Comparison of ENCODE assay signal across 8 mouse cellular contexts in the genomic region with DNA sequence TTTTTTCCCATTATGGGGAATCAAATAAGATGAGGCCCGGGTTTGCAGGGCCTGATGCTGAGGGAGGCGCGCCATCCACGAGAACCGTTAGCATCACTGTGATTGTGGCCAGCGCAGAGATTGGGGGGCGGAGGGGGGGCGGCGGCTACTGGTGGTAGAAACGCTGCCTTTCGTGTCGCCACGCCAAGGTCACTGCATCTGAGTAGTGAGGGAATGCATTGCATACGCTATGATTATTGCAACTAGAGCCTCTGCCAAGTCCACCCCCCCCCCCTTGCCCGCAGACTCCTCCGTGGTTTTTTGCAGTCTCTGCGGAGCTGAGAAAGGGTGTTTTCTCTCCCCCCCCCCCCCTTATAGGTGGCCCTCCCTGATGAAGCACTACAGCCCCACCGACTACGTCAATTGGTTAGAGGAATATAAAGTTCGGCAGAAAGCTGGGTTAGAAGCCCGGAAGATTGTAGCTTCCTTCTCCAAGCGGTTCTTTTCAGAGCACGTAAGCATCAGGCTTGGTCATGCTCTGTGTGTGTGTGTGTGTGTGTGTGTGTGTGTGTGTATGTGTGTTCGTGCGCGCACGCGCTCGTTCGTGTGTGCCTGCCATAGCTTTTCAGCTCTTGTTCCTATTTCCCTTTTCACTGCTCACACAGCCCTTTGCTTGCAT. TPM values are rescaled to one million over a fixed set of nuclear protein-coding genes. Genes with fewer than 3 reads are reported as not detected.
DNase-seq lines count a peak whose midpoint lies in the region; ATAC-seq and TF ChIP-seq lines count a peak whose summit lies in the region.

No protein-coding gene starts in this region.

- H3K4me1 ChIP-seq in G1E (ENCODE audit: insufficient read depth, low read depth, low read length) = peaks cover 16% of the 10 kb centered on the region
- peaks cover 16% of the 10 kb centered on the region for H3K4me1 ChIP-seq in embryonic facial prominence, embryonic 15.5 days
- peaks cover 28% of the 10 kb centered on the region for H3K4me1 ChIP-seq in intestine, embryonic 16.5 days (ENCODE audit: control insufficient read depth, insufficient read depth, low read length)
- H3K4me1 ChIP-seq in lung, embryonic 16.5 days (replicated peaks; ENCODE audit: control insufficient read depth, insufficient read depth, low read length) = peaks cover 13% of the 10 kb centered on the region

- peak overlapping the region; percentile 99 for H3K4me3 ChIP-seq in G1E (ENCODE audit: low read depth, low read length)
- H3K4me3 ChIP-seq in embryonic facial prominence, embryonic 15.5 days (replicated peaks) = peak overlapping the region; percentile 99
- H3K4me3 ChIP-seq in intestine, embryonic 16.5 days (ENCODE audit: low read length) = peak overlapping the region; percentile 98
- H3K4me3 ChIP-seq in lung, embryonic 16.5 days (ENCODE audit: low read length) = peak overlapping the region; percentile 94

- H3K9ac ChIP-seq in embryonic facial prominence, embryonic 15.5 days = peak overlapping the region; percentile 95; the same call in 1 of the 2 replicates
- H3K9ac ChIP-seq in intestine, embryonic 16.5 days (ENCODE audit: low read depth, low read length) = peak overlapping the region; percentile 92
- peak overlapping the region; percentile 92 for H3K9ac ChIP-seq in lung, embryonic 16.5 days (ENCODE audit: low read length)

- DNase-seq in heart, adult 18-20 months = peak; percentile 29 to 39
- DNase-seq in heart, adult 9 months (ENCODE audit: low spot score in 2 of 2) = no peak
- no peak for DNase-seq in G1E (ENCODE audit: low spot score)
- DNase-seq in right cerebral cortex, adult 18-20 months = peak; percentile 38
- DNase-seq in urinary bladder, postnatal 36 days (ENCODE audit: low spot score in 2 of 2) = no peak

- WGBS in embryonic facial prominence, embryonic 15.5 days = 7% methylated on average over 29 of the region's 30 CpGs
- 7% methylated on average over 30 of the region's 30 CpGs for WGBS in intestine, embryonic 16.5 days
- WGBS in lung, embryonic 16.5 days = 8% methylated on average over 29 of the region's 30 CpGs

- ATAC-seq in G1E (ENCODE audit: extremely low read depth, insufficient number of reproducible peaks, low FRiP score, poor library complexity, severe bottlenecking) = no peak
- no peak for ATAC-seq in embryonic facial prominence, embryonic 15.5 days (ENCODE audit: insufficient number of reproducible peaks, low FRiP score, low TSS enrichment, low read depth)
- no peak for ATAC-seq in intestine, embryonic 16.5 days
- ATAC-seq in lung, embryonic 16.5 days (ENCODE audit: low read depth) = 0 out of 2 replicates have a peak, but pooled peaks have one; percentile 3

- H3K36me3 ChIP-seq in G1E (replicated peaks) = peaks cover 48% of the 10 kb centered on the region
- peaks cover 20% of the 10 kb centered on the region for H3K36me3 ChIP-seq in embryonic facial prominence, embryonic 15.5 days
- H3K36me3 ChIP-seq in intestine, embryonic 16.5 days (ENCODE audit: control insufficient read depth, insufficient read depth, low read length) = peaks cover 8% of the 10 kb centered on the region; the same call in 1 of the 2 replicates
- H3K36me3 ChIP-seq in lung, embryonic 16.5 days (ENCODE audit: control insufficient read depth, insufficient read depth, low read length) = peaks cover 6% of the 10 kb centered on the region

- 0 out of 2 replicates have a peak, but pooled peaks cover 2% of the 10 kb centered on the region for H3K27me3 ChIP-seq in G1E (ENCODE audit: insufficient read depth, low read length)
- no peaks in the 10 kb centered on the region for H3K27me3 ChIP-seq in embryonic facial prominence, embryonic 15.5 days
- no peaks in the 10 kb centered on the region for H3K27me3 ChIP-seq in intestine, embryonic 16.5 days (replicated peaks; ENCODE audit: control insufficient read depth, insufficient read depth, low read length)
- no peaks in the 10 kb centered on the region for H3K27me3 ChIP-seq in lung, embryonic 16.5 days (ENCODE audit: control insufficient read depth, insufficient read depth, low read depth, low read length)

- peak overlapping the region; percentile 82 for H3K27ac ChIP-seq in embryonic facial prominence, embryonic 15.5 days (replicated peaks)
- peak overlapping the region; percentile 79; the same call in 1 of the 2 replicates for H3K27ac ChIP-seq in intestine, embryonic 16.5 days (ENCODE audit: low read length)
- no peak overlapping the region for H3K27ac ChIP-seq in lung, embryonic 16.5 days (ENCODE audit: low read length)

- TF ChIP-seq CTCF in G1E (IDR thresholded peaks at IDR 0.05; ENCODE audit: low read depth, low read length) = no peak

- H3K4me2 ChIP-seq in embryonic facial prominence, embryonic 15.5 days (replicated peaks) = peak overlapping the region; percentile 77
- peak overlapping the region; percentile 84 for H3K4me2 ChIP-seq in intestine, embryonic 16.5 days (ENCODE audit: low read depth, low read length)
- peak overlapping the region; percentile 85 for H3K4me2 ChIP-seq in lung, embryonic 16.5 days (ENCODE audit: low read depth, low read length)

- H3K9me3 ChIP-seq in G1E (replicated peaks) = no peaks in the 10 kb centered on the region
- no peaks in the 10 kb centered on the region for H3K9me3 ChIP-seq in embryonic facial prominence, embryonic 15.5 days (replicated peaks)
- no peaks in the 10 kb centered on the region for H3K9me3 ChIP-seq in intestine, embryonic 16.5 days (ENCODE audit: control insufficient read depth, low read length)
- H3K9me3 ChIP-seq in lung, embryonic 16.5 days (ENCODE audit: control insufficient read depth, low read length) = no peaks in the 10 kb centered on the region

RNA-seq across cellular contexts. Expression of a gene that starts 1.1 kb away (rescaled TPM):
- total RNA-seq in heart, adult 18-20 months (2021) = 10 to 100 TPM; 35.7 to 38.8 TPM
- total RNA-seq in G1E (2014; fragmentation: Nextera tagmentation) = 7.5 and 9.4 TPM in 2 replicates
- total RNA-seq in G1E (2017) = 10.5 and 11.4 TPM in 2 replicates
- polyA plus RNA-seq in G1E (2012) = 6.8 and 7.5 TPM in 2 replicates
- polyA plus RNA-seq in embryonic facial prominence, embryonic 15.5 days (2015; fragmentation: Nextera tagmentation; extraction: Ambion mirVana) = 55.1 and 55.3 TPM in 2 replicates
- polyA plus RNA-seq in intestine, embryonic 16.5 days (2015; fragmentation: Nextera tagmentation; extraction: Ambion mirVana) = 50.1 and 51.0 TPM in 2 replicates
- polyA plus RNA-seq in lung, embryonic 16.5 days (2015; fragmentation: Nextera tagmentation; extraction: Ambion mirVana) = 46.5 and 48.2 TPM in 2 replicates

RNA-seq across cellular contexts. Expression of a gene that starts 49.9 kb away (rescaled TPM):
- total RNA-seq in heart, adult 18-20 months (2021) = 100 to 1,000 TPM; 183 to 211 TPM
- total RNA-seq in G1E (2014; fragmentation: Nextera tagmentation) = not detected in 2 replicates
- not detected in 2 replicates for total RNA-seq in G1E (2017)
- 0.20 TPM in 1 of 2 replicates, not detected in the other for polyA plus RNA-seq in G1E (2012)
- polyA plus RNA-seq in embryonic facial prominence, embryonic 15.5 days (2015; fragmentation: Nextera tagmentation; extraction: Ambion mirVana) = 30.2 and 38.2 TPM in 2 replicates
- polyA plus RNA-seq in intestine, embryonic 16.5 days (2015; fragmentation: Nextera tagmentation; extraction: Ambion mirVana) = 3.6 and 4.0 TPM in 2 replicates
- 8.6 and 9.9 TPM in 2 replicates for polyA plus RNA-seq in lung, embryonic 16.5 days (2015; fragmentation: Nextera tagmentation; extraction: Ambion mirVana)

Comparison
In these comparisons a context has a peak if more than half of its experiments do, and no peak if none do; other contexts are left out.
1. DNase-seq: peak in heart, adult 18-20 months (2 of 2) and right cerebral cortex, adult 18-20 months (single experiment); none in heart, adult 9 months (0 of 2), G1E (single experiment) and urinary bladder, postnatal 36 days (0 of 2).
2. Peak in every context shown above with its lines, with median percentiles within 50 percentile points of each other: H3K4me3 ChIP-seq, H3K4me2 ChIP-seq and H3K9ac ChIP-seq.